Mouse (Mus musculus): ENCODE measurements around the gene Ace.

Ace gene

GRCm38 (mm10) chr11:105967741-105968574, at the start of gene Ace:
Gene Ace (plus strand): TSS chr11:105967945.
- DNase-seq = peak; percentile 69

- DNase-seq = no peak
Observed at GRCm38 (mm10) chr11:105920098-105920785, 47.5 kb upstream of the Ace start.

- DNase-seq = no peak
Observed at GRCm38 (mm10) chr11:105920836-105921235, 46.9 kb upstream of the Ace start.

GRCm38 (mm10) chr11:105921275-105921674, 46.5 kb upstream of the Ace start:
- DNase-seq = no peak

GRCm38 (mm10) chr11:105922769-105923663, 44.7 kb upstream of the Ace start:
- no peak for DNase-seq

- DNase-seq = peak; percentile 84
Observed at GRCm38 (mm10) chr11:105927065-105928030, 40.4 kb upstream of the Ace start.

GRCm38 (mm10) chr11:105928171-105928570, 39.6 kb upstream of the Ace start:
- no peak for DNase-seq

- DNase-seq = no peak
Observed at GRCm38 (mm10) chr11:105931380-105931779, 36.4 kb upstream of the Ace start.

- DNase-seq = no peak
Observed at GRCm38 (mm10) chr11:105933746-105934145, 34.0 kb upstream of the Ace start.

- DNase-seq = no peak
Observed at GRCm38 (mm10) chr11:105934303-105934711, 33.4 kb upstream of the Ace start.

GRCm38 (mm10) chr11:105934816-105935215, 32.9 kb upstream of the Ace start:
- DNase-seq = no peak

- no peak for DNase-seq
Observed at GRCm38 (mm10) chr11:105935496-105935895, 32.2 kb upstream of the Ace start.

- DNase-seq = peak; percentile 64
Observed at GRCm38 (mm10) chr11:105936200-105936599, 31.5 kb upstream of the Ace start.

GRCm38 (mm10) chr11:105936974-105937373, 30.8 kb upstream of the Ace start:
- no peak for DNase-seq

- no peak for DNase-seq
Observed at GRCm38 (mm10) chr11:105938771-105939170, 29.0 kb upstream of the Ace start.

GRCm38 (mm10) chr11:105941973-105942372, 25.8 kb upstream of the Ace start:
- no peak for DNase-seq

GRCm38 (mm10) chr11:105943133-105944102, 24.3 kb upstream of the Ace start:
- peak; percentile 68 for DNase-seq

- DNase-seq = peak; percentile 84
Observed at GRCm38 (mm10) chr11:105944126-105944621, 23.6 kb upstream of the Ace start.

GRCm38 (mm10) chr11:105944770-105945672, 22.7 kb upstream of the Ace start:
- peak; percentile 69 for DNase-seq
